Comparison of ENCODE assay signal across 10 mouse cellular contexts in the genomic region with DNA sequence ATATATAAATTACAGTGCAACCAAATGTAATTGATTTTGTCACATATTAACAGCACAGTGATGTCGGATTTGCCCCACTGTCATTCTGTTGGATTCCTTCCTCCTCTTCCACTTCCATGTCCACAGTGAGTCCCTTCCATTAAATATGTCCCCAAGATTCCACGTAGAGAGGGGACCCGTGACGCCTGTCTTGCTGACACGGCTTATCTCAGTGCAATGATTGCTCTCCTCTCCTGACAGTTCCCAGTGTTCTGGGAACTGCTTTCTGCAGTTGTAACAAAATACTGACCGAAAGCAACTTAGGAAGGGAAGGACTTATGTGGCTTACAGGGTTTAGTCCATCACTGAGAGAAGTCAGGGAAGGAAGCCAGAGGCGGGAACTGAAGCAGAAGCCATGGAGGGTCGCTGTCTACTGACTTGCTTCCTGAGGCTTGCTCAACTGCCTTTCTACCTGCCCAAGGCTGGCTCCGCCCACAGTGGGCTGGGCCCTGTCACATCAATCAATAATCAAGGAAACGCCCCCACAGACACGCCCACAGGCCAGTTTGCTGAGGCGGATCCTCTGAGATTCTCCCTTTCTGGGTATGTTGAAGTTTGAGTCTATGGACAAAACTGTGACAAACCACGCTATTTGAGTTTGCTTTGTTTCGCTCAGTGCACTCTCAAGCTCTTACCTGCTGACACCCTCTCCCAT.
DNase-seq lines count a peak whose midpoint lies in the region; ATAC-seq and TF ChIP-seq lines count a peak whose summit lies in the region.
"Had no signal": no experiment of that assay in that cellular context is flagged by ENCODE, and none has a peak within 500 bp of the region (broad histone marks: within the 10 kb centered on the region; RNA-seq: fewer than 3 reads in every experiment).

No protein-coding gene starts in this region.

- intact Hi-C loops in heart, postnatal 14 days (cut with DNase I) = no loop called here

- no peak overlapping the region for H3K9ac ChIP-seq in liver, embryonic 14.5 days (replicated peaks)
- H3K9ac ChIP-seq: liver, embryonic 13.5 days had no signal

- H3K9me3 ChIP-seq in liver, embryonic 14.5 days (ENCODE audit: control insufficient read depth, low read length) = no peaks in the 10 kb centered on the region
- H3K9me3 ChIP-seq in forebrain, embryonic 10.5 days = peaks cover 6% of the 10 kb centered on the region; the same call in 1 of the 2 replicates
- H3K9me3 ChIP-seq: liver, embryonic 13.5 days had no signal

- peak; percentile 47 to 56 for DNase-seq in spleen, postnatal 36 days (ENCODE audit: low spot score in 2 of 2)
- no peak for DNase-seq in spleen, postnatal 14 days (ENCODE audit: low spot score in 2 of 2)
- peak in 2 of 3 experiments; percentile 7 to 24 for DNase-seq in liver, embryonic 14.5 days (ENCODE audit: low read depth in 3 of 3, low spot score in 3 of 3)
- DNase-seq in thymus, postnatal 4 days = peak; percentile 74
- no peak for DNase-seq in forebrain, embryonic 10.5 days (ENCODE audit: extremely low spot score, low spot score)
- DNase-seq in heart, postnatal 14 days = no peak
- no peak for DNase-seq in right cerebral cortex, postnatal 10 days (ENCODE audit: low spot score in 2 of 2)
- DNase-seq: adrenal gland, postnatal 25 days; liver, embryonic 13.5 days had no signal

- H3K36me3 ChIP-seq in liver, embryonic 14.5 days (replicated peaks; ENCODE audit: control insufficient read depth, insufficient read depth, low read depth) = no peaks in the 10 kb centered on the region
- H3K36me3 ChIP-seq in forebrain, embryonic 10.5 days (replicated peaks) = peaks cover 10% of the 10 kb centered on the region
- H3K36me3 ChIP-seq: liver, embryonic 13.5 days had no signal

- H3K4me3 ChIP-seq in liver, embryonic 14.5 days (ENCODE audit: insufficient read depth in 1 of 2, low read depth in 2 of 2, low read length in 2 of 2) = no peak overlapping the region
- H3K4me3 ChIP-seq in forebrain, embryonic 10.5 days = no peak overlapping the region
- H3K4me3 ChIP-seq: liver, embryonic 13.5 days had no signal

- H3K4me1 ChIP-seq in liver, embryonic 14.5 days (replicated peaks; ENCODE audit: control insufficient read depth in 2 of 2, insufficient read depth in 2 of 2, low read length in 1 of 2) = no peaks in the 10 kb centered on the region; a peak in 1 of 4 replicates
- peaks cover 7% of the 10 kb centered on the region for H3K4me1 ChIP-seq in forebrain, embryonic 10.5 days

- H3K4me2 ChIP-seq in liver, embryonic 14.5 days (ENCODE audit: low read depth) = no peak overlapping the region
- H3K4me2 ChIP-seq: liver, embryonic 13.5 days had no signal

- no peak for TF ChIP-seq CTCF in liver, embryonic 14.5 days (IDR thresholded peaks at IDR 0.05; ENCODE audit: low read depth)

- H3K27ac ChIP-seq in liver, embryonic 14.5 days = no peak overlapping the region
- no peak overlapping the region for H3K27ac ChIP-seq in forebrain, embryonic 10.5 days
- H3K27ac ChIP-seq: liver, embryonic 13.5 days had no signal

- peak; percentile 41 for ATAC-seq in granulocyte monocyte progenitor cell, adult 5-6 weeks (replicated peaks; ENCODE audit: poor library complexity, severe bottlenecking)
- no peak for ATAC-seq in liver, embryonic 14.5 days (ENCODE audit: insufficient read depth)

- WGBS in liver, embryonic 14.5 days (ENCODE audit: insufficient replicate concordance) = 37% methylated on average over 14 of the region's 14 CpGs
- 58% methylated on average over 14 of the region's 14 CpGs for WGBS in forebrain, embryonic 10.5 days

- no peak for TF ChIP-seq EP300 in liver, embryonic 14.5 days (IDR thresholded peaks at IDR 0.05; ENCODE audit: low read depth)

- no peaks in the 10 kb centered on the region for H3K27me3 ChIP-seq in liver, embryonic 14.5 days (ENCODE audit: control insufficient read depth, insufficient read depth, low read length)
- no peaks in the 10 kb centered on the region for H3K27me3 ChIP-seq in forebrain, embryonic 10.5 days (ENCODE audit: poor library complexity, severe bottlenecking)
- H3K27me3 ChIP-seq: liver, embryonic 13.5 days had no signal

Comparison
In these comparisons a context has a peak if more than half of its experiments do, and no peak if none do; other contexts are left out.
1. DNase-seq: peak in spleen, postnatal 36 days (2 of 2), liver, embryonic 14.5 days (2 of 3) and thymus, postnatal 4 days (single experiment); none in spleen, postnatal 14 days (0 of 2), forebrain, embryonic 10.5 days (single experiment), heart, postnatal 14 days (0 of 2) and right cerebral cortex, postnatal 10 days (0 of 2).